24 mouse cellular contexts compared by ENCODE assay signal in genomic region chr13:6516886-6517285, GRCm38 (mm10). TPM values are rescaled to one million over a fixed set of nuclear protein-coding genes. Genes with fewer than 3 reads are reported as not detected.
DNase-seq lines count a peak whose midpoint lies in the region; ATAC-seq and TF ChIP-seq lines count a peak whose summit lies in the region.
"Had no signal": no experiment of that assay in that cellular context is flagged by ENCODE, and none has a peak within 500 bp of the region (broad histone marks: within the 10 kb centered on the region; RNA-seq: fewer than 3 reads in every experiment).

No protein-coding gene starts in this region.

- peaks cover 0 to 7% of the 10 kb centered on the region in 2 experiments; a peak in 2 of 4 replicates for H3K4me1 ChIP-seq in MEL (ENCODE audit: control insufficient read depth in 1 of 2, insufficient read depth in 2 of 2, low read length in 2 of 2)
- H3K4me1 ChIP-seq in midbrain, embryonic 10.5 days, result no peaks in the 10 kb centered on the region
- H3K4me1 ChIP-seq: heart, embryonic 10.5 days; heart, embryonic 13.5 days; hindbrain, embryonic 12.5 days; hindbrain, embryonic 15.5 days had no signal

- peak; percentile 30 to 68 for DNase-seq in adrenal gland, adult (ENCODE audit: inconsistent age in 2 of 2, low spot score in 1 of 2)
- no peak for DNase-seq in adrenal gland, postnatal 10 days
- peak; percentile 21 for DNase-seq in adrenal gland, postnatal 14 days
- no peak for DNase-seq in adrenal gland, postnatal 25 days
- DNase-seq in MEL (ENCODE audit: low read depth, low spot score), result peak; percentile 14
- no peak for DNase-seq in ovary, postnatal 14 days (ENCODE audit: low spot score)
- DNase-seq in midbrain, embryonic 10.5 days (ENCODE audit: low spot score), result no peak
- DNase-seq: cerebellum, adult 11-12 months; cerebellum, adult 8-10 months; cerebellum, postnatal 10 days; forebrain, postnatal 0 days; gastrocnemius, adult 2 months; gastrocnemius, postnatal 14 days; heart, adult 2 months; kidney, adult 2 months had no signal

- H3K79me2 ChIP-seq in MEL (ENCODE audit: control insufficient read depth, insufficient read depth, low read length, poor library complexity), result no peaks in the 10 kb centered on the region

- 89% methylated on average over 4 of the region's 4 CpGs for WGBS in midbrain, embryonic 10.5 days

- H3K27ac ChIP-seq in MEL (ENCODE audit: control insufficient read depth, low read depth, low read length), result no peak overlapping the region
- H3K27ac ChIP-seq in midbrain, embryonic 10.5 days (replicated peaks), result no peak overlapping the region
- H3K27ac ChIP-seq: gastrocnemius, adult 2 months; heart, adult 2 months; heart, embryonic 10.5 days; heart, embryonic 13.5 days; hindbrain, embryonic 12.5 days; hindbrain, embryonic 15.5 days had no signal

- no peaks in the 10 kb centered on the region for H3K9me3 ChIP-seq in MEL (replicated peaks; ENCODE audit: insufficient read depth, low read length)
- no peaks in the 10 kb centered on the region for H3K9me3 ChIP-seq in midbrain, embryonic 10.5 days (replicated peaks)
- H3K9me3 ChIP-seq: heart, embryonic 10.5 days; heart, embryonic 13.5 days; hindbrain, embryonic 12.5 days; hindbrain, embryonic 15.5 days had no signal

- no peak for TF ChIP-seq CTCF in MEL (IDR thresholded peaks at IDR 0.05 in 2 of 3, conservative IDR thresholded peaks at IDR 0.05 in 1 of 3; ENCODE audit: control insufficient read depth in 1 of 3, insufficient read depth in 1 of 3, low read depth in 2 of 3, low read length in 3 of 3, poor library complexity in 1 of 3, severe bottlenecking in 1 of 3)

- H3K9ac ChIP-seq in MEL (ENCODE audit: control insufficient read depth, low read depth, low read length, poor library complexity, severe bottlenecking), result no peak overlapping the region
- H3K9ac ChIP-seq: forebrain, postnatal 0 days; heart, embryonic 13.5 days; hindbrain, embryonic 12.5 days; hindbrain, embryonic 15.5 days had no signal

- H3K36me3 ChIP-seq in MEL (ENCODE audit: control insufficient read depth in 1 of 2, insufficient read depth in 2 of 2, low read length in 2 of 2), result no peaks in the 10 kb centered on the region
- H3K36me3 ChIP-seq in midbrain, embryonic 10.5 days, result no peaks in the 10 kb centered on the region
- H3K36me3 ChIP-seq: heart, embryonic 10.5 days; heart, embryonic 13.5 days; hindbrain, embryonic 12.5 days; hindbrain, embryonic 15.5 days had no signal

- no peak for TF ChIP-seq POLR2A in MEL (IDR thresholded peaks at IDR 0.05; ENCODE audit: control insufficient read depth in 1 of 2, insufficient read depth in 1 of 2, low read depth in 1 of 2, low read length in 2 of 2, poor library complexity in 1 of 2)

- ATAC-seq in megakaryocyte progenitor cell, adult 5-6 weeks (replicated peaks; ENCODE audit: poor library complexity), result peak; percentile 30
- ATAC-seq: activated CD4-positive, CD25-positive, alpha-beta regulatory T cell, adult 4 months; CD4-positive, CD25-positive, alpha-beta regulatory T cell, adult 4 months; forebrain, embryonic 14.5 days; forebrain, postnatal 0 days; intestine, postnatal 0 days had no signal

- no peak overlapping the region for H3K4me3 ChIP-seq in MEL (ENCODE audit: control insufficient read depth in 1 of 2, insufficient read depth in 1 of 2, low read depth in 2 of 2, low read length in 2 of 2)
- H3K4me3 ChIP-seq in midbrain, embryonic 10.5 days, result no peak overlapping the region
- H3K4me3 ChIP-seq: gastrocnemius, adult 2 months; heart, adult 2 months; heart, embryonic 10.5 days; heart, embryonic 13.5 days; hindbrain, embryonic 12.5 days; hindbrain, embryonic 15.5 days had no signal

- no peak for TF ChIP-seq EP300 in MEL (IDR thresholded peaks at IDR 0.05; ENCODE audit: low read depth in 1 of 2, low read length in 2 of 2)

- no peaks in the 10 kb centered on the region; a peak in 1 of 4 replicates for H3K27me3 ChIP-seq in MEL (ENCODE audit: control insufficient read depth in 1 of 2, insufficient read depth in 2 of 2, low read length in 2 of 2)
- no peaks in the 10 kb centered on the region for H3K27me3 ChIP-seq in midbrain, embryonic 10.5 days (ENCODE audit: low read depth, poor library complexity, severe bottlenecking)
- H3K27me3 ChIP-seq: heart, embryonic 13.5 days; hindbrain, embryonic 12.5 days; hindbrain, embryonic 15.5 days had no signal

- TF ChIP-seq RAD21 in MEL (IDR thresholded peaks at IDR 0.05; ENCODE audit: low read depth, low read length), result no peak

TF ChIP-seq in MEL, 35 proteins besides CTCF, POLR2A, EP300 and RAD21:
- TF ChIP-seq GATA1 (IDR thresholded peaks at IDR 0.05; ENCODE audit: low read depth, low read length) (0 out of 2 replicates have a peak, but pooled peaks have one; percentile 14), POLR2AphosphoS5 (IDR thresholded peaks at IDR 0.05; ENCODE audit: borderline replicate concordance, low read depth, low read length) (no peak)

RNA-seq across cellular contexts. Expression of gene Pitrm1, which starts 31.1 kb away (rescaled TPM):
- 100 to 1,000 TPM; 103 to 115 TPM for total RNA-seq in adrenal gland, postnatal 10 days (2021)
- total RNA-seq in adrenal gland, postnatal 14 days (2021), result 146 and 149 TPM in 2 replicates
- 218 and 240 TPM in 2 replicates for total RNA-seq in adrenal gland, postnatal 25 days (2021)
- 81.7 and 92.1 TPM in 2 replicates for total RNA-seq in MEL (2012; rRNA removed)
- polyA plus RNA-seq in MEL (2012; ENCODE audit: insufficient read depth in 1 of 2, insufficient read length in 2 of 2, low read depth in 1 of 2, low replicate concordance in 2 of 2, missing spikeins in 1 of 2), result 100 to 1,000 TPM; 150 to 277 TPM
- 90.5 and 99.9 TPM in 2 replicates for total RNA-seq in megakaryocyte progenitor cell, adult 5-6 weeks (2015)
- total RNA-seq in megakaryocyte progenitor cell, adult 5-6 weeks (2017), result 75.1 and 87.5 TPM in 2 replicates
- 101 and 104 TPM in 2 replicates for polyA plus RNA-seq in midbrain, embryonic 10.5 days (2016; fragmentation: Nextera tagmentation; extraction: Ambion mirVana)

Comparison
In these comparisons a context has a peak if more than half of its experiments do, and no peak if none do; other contexts are left out.
1. DNase-seq: peak in adrenal gland, adult (2 of 2), adrenal gland, postnatal 14 days (single experiment) and MEL (single experiment); none in adrenal gland, postnatal 10 days (single experiment), adrenal gland, postnatal 25 days (single experiment), ovary, postnatal 14 days (single experiment) and midbrain, embryonic 10.5 days (single experiment).